Mouse (Mus musculus) forebrain, postnatal 0 days (tissue): Measurements from ENCODE around the gene Smtnl1. TPM values are rescaled to one million over a fixed set of nuclear protein-coding genes. Genes with fewer than 3 reads are reported as not detected.

Experiments used
- ATAC-seq: fragments of 200-750 bp; cut with Nextera tagmentation; 2 replicates; pipeline ENCODE4 v1.8.0; 2017; ENCODE audit warnings: mild to moderate bottlenecking, moderate library complexity
- DNase-seq: peaks from one replicate; pipeline ENCODE4 v3.0.0-alpha.2; 2015
- H3K27ac ChIP-seq: fragments of 300-500 bp; sonication (generic); 2 replicates; pipeline ENCODE4 v1.5.1; 2014; ENCODE audit warnings: low read depth, mild to moderate bottlenecking, antibody characterized with exemption, low read length, moderate library complexity, mixed read lengths
- H3K27me3 ChIP-seq: fragments of 300-500 bp; sonication (generic); 2 replicates; pipeline ENCODE4 v1.6.1; 2014; ENCODE audit warnings: mild to moderate bottlenecking, low read length, mixed read lengths; ENCODE audit not compliant: insufficient read depth
- H3K36me3 ChIP-seq: fragments of 300-500 bp; sonication (generic); 2 replicates; pipeline ENCODE4 v1.6.1; 2014; ENCODE audit warnings: mild to moderate bottlenecking, moderate library complexity; ENCODE audit not compliant: insufficient read depth
- H3K4me1 ChIP-seq: fragments of 300-500 bp; sonication (generic); 2 replicates; pipeline ENCODE4 v1.6.1; 2014; ENCODE audit warnings: antibody characterized with exemption; ENCODE audit not compliant: insufficient read depth
- H3K4me2 ChIP-seq: fragments of 300-500 bp; sonication (generic); 2 replicates; pipeline ENCODE4 v1.6.1; 2014; ENCODE audit warnings: low read depth, mild to moderate bottlenecking, moderate library complexity
- H3K4me3 ChIP-seq: fragments of 300-500 bp; sonication (generic); 2 replicates; pipeline ENCODE4 v1.5.1; 2014; ENCODE audit warnings: low read depth, low read length, mixed read lengths
- H3K9ac ChIP-seq: fragments of 300-500 bp; sonication (generic); 2 replicates; pipeline ENCODE4 v1.6.1; 2014; ENCODE audit warnings: mild to moderate bottlenecking
- H3K9me3 ChIP-seq: fragments of 300-500 bp; sonication (generic); 2 replicates; pipeline ENCODE4 v1.6.1; 2016; ENCODE audit warnings: low read length
- CTCF ChIP-seq: sonication (generic); IDR thresholded peaks from 2 replicates; pipeline ENCODE4 v1.5.1; 2016; ENCODE audit warnings: antibody characterized with exemption, control low read depth, low read depth
- WGBS: fragments of 180-500 bp; shearing (Covaris S2); extraction: QIAGEN DNeasy Blood & Tissue Kit; methylation state at CpG from one replicate; pipeline ENCODE4 v1.1.7; 2014; 5-methylcytosine and 5-hydroxymethylcytosine counted together
- polyA plus RNA-seq: library from polyadenylated mRNA; unstranded; fragments of >200 nt; fragmentation: Nextera tagmentation; extraction: Ambion mirVana; gene quantifications from 2 replicates; pipeline ENCODE4 v1.2.1, GENCODE M21; 2015
- total RNA-seq: library from RNA; depleted of rRNA; stranded (reverse); fragments of >200 nt; gene quantifications from 2 replicates; pipeline ENCODE4 v1.2.3, GENCODE M21; 2014; rRNA removed

Smtnl1 gene
- total RNA-seq, result 0.29 TPM in 1 of 2 replicates, not detected in the other
- 0.17 TPM in 1 of 2 replicates, not detected in the other for polyA plus RNA-seq

- peaks cover 5% of the 10 kb centered on the region; the same call in 1 of the 2 replicates for H3K4me1 ChIP-seq
- DNase-seq (no peak), ATAC-seq (no peak)
- WGBS, result 67% methylated on average over 13 of the region's 13 CpGs
- no peak for TF ChIP-seq CTCF
- no peaks in the 10 kb centered on the region for H3K36me3 ChIP-seq
- no peak within 1 kb of the TSS for H3K27ac ChIP-seq
- H3K4me3 ChIP-seq, result no peak within 1 kb of the TSS
- H3K27me3 ChIP-seq, result 0 out of 2 replicates have a peak, but pooled peaks cover 4% of the 10 kb centered on the region
- H3K4me2 ChIP-seq, result no peak within 1 kb of the TSS
- H3K9me3 ChIP-seq, result no peaks in the 10 kb centered on the region
- H3K9ac ChIP-seq, result no peak within 1 kb of the TSS
Measured at GRCm38 (mm10) chr2:84822552-84822951, at the start of gene Smtnl1. Smtnl1 (minus strand) TSS chr2:84822652.

- peaks cover 16% of the 10 kb centered on the region for H3K27me3 ChIP-seq
Measured at GRCm38 (mm10) chr2:84870623-84871160, 48.2 kb upstream of the Smtnl1 start.

GRCm38 (mm10) chr2:84868977-84869376 is 46.5 kb upstream of the Smtnl1 start:
- no peak for TF ChIP-seq CTCF
- Histone ChIP-seq H3K27me3 (peaks cover 12% of the 10 kb centered on the region; the same call in 1 of the 2 replicates), H3K27ac (no peak overlapping the region), H3K9me3 (no peaks in the 10 kb centered on the region), H3K9ac (no peak overlapping the region), H3K4me3 (no peak overlapping the region), H3K4me2 (no peak overlapping the region), H3K36me3 (no peaks in the 10 kb centered on the region), H3K4me1 (peaks cover 20% of the 10 kb centered on the region)
- WGBS, result 45% methylated on average over 2 of the region's 2 CpGs
- ATAC-seq (no peak), DNase-seq (peak; percentile 38)

More at GRCm38 (mm10) chr2:84870623-84871160, 48.2 kb upstream of the Smtnl1 start:
- no peak overlapping the region for H3K4me2 ChIP-seq
- H3K9ac ChIP-seq, result no peak overlapping the region
- peak; percentile 34 for TF ChIP-seq CTCF
- no peaks in the 10 kb centered on the region for H3K36me3 ChIP-seq
- no peak for ATAC-seq
- no peaks in the 10 kb centered on the region for H3K9me3 ChIP-seq
- no peak overlapping the region for H3K27ac ChIP-seq
- peaks cover 10% of the 10 kb centered on the region for H3K4me1 ChIP-seq
- WGBS, result 65% methylated on average over 4 of the region's 4 CpGs
- no peak for DNase-seq
- H3K4me3 ChIP-seq, result no peak overlapping the region

- Histone ChIP-seq H3K4me2 (no peak overlapping the region), H3K36me3 (no peaks in the 10 kb centered on the region), H3K4me1 (peaks cover 20% of the 10 kb centered on the region), H3K9me3 (no peaks in the 10 kb centered on the region), H3K4me3 (no peak overlapping the region), H3K27me3 (peaks cover 12% of the 10 kb centered on the region; the same call in 1 of the 2 replicates), H3K9ac (no peak overlapping the region), H3K27ac (no peak overlapping the region)
- peak; percentile 79 for DNase-seq
- ATAC-seq, result no peak
- WGBS, result 3% methylated on average over 5 of the region's 5 CpGs
- TF ChIP-seq CTCF, result peak; percentile 86
Measured at GRCm38 (mm10) chr2:84868521-84868943, 46.1 kb upstream of the Smtnl1 start.

- Histone ChIP-seq H3K9ac (peak overlapping the region; percentile 55), H3K4me3 (peak overlapping the region; percentile 37), H3K9me3 (no peaks in the 10 kb centered on the region), H3K27me3 (peaks cover 3% of the 10 kb centered on the region; the same call in 1 of the 2 replicates), H3K4me1 (peaks cover 15% of the 10 kb centered on the region), H3K27ac (peak overlapping the region; percentile 41; the same call in 1 of the 2 replicates), H3K36me3 (no peaks in the 10 kb centered on the region), H3K4me2 (peak overlapping the region; percentile 71)
- peak; percentile 87 for TF ChIP-seq CTCF
- under 1% methylated on average over 44 of the region's 47 CpGs for WGBS
- peak; percentile 79 for ATAC-seq
- DNase-seq, result peak; percentile 84
Measured at GRCm38 (mm10) chr2:84865616-84866571, 43.4 kb upstream of the Smtnl1 start.

- Histone ChIP-seq H3K27me3 (no peaks in the 10 kb centered on the region; the same call in 1 of the 2 replicates), H3K4me1 (peaks cover 15% of the 10 kb centered on the region), H3K4me3 (no peak overlapping the region), H3K9me3 (no peaks in the 10 kb centered on the region), H3K4me2 (no peak overlapping the region), H3K27ac (no peak overlapping the region), H3K36me3 (no peaks in the 10 kb centered on the region), H3K9ac (no peak overlapping the region)
- no peak for ATAC-seq
- 81% methylated on average over 3 of the region's 3 CpGs for WGBS
- TF ChIP-seq CTCF, result no peak
- DNase-seq, result no peak
Measured at GRCm38 (mm10) chr2:84862231-84862630, 39.8 kb upstream of the Smtnl1 start.
